Mouse (Mus musculus) intestine, embryonic 15.5 days (tissue): Measurements from ENCODE around the gene Ninj1. TPM values are rescaled to one million over a fixed set of nuclear protein-coding genes. Genes with fewer than 3 reads are reported as not detected.
A peak's percentile ranks its signal among the peaks of the same experiment; 100 is the strongest.

Experiments
- ATAC-seq: fragments of 200-750 bp; cut with Nextera tagmentation; 2 replicates; pipeline ENCODE4 v1.8.0; 2017; ENCODE audit warnings: moderate TSS enrichment, moderate library complexity
- H3K27ac ChIP-seq: fragments of 300-500 bp; sonication (generic); 2 replicates; pipeline ENCODE4 v1.5.1; 2015; ENCODE audit warnings: mild to moderate bottlenecking, inconsistent platforms
- H3K27me3 ChIP-seq: fragments of 300-500 bp; sonication (generic); replicated peaks from 2 replicates; pipeline ENCODE4 v1.6.1; 2015; ENCODE audit warnings: inconsistent platforms
- H3K36me3 ChIP-seq: fragments of 300-500 bp; sonication (generic); 2 replicates; pipeline ENCODE4 v1.6.1; 2015; ENCODE audit warnings: inconsistent platforms
- H3K4me1 ChIP-seq: fragments of 300-500 bp; sonication (generic); replicated peaks from 2 replicates; pipeline ENCODE4 v1.6.1; 2015; ENCODE audit warnings: inconsistent platforms
- H3K4me2 ChIP-seq: fragments of 300-500 bp; sonication (generic); replicated peaks from 2 replicates; pipeline ENCODE4 v1.6.1; 2015; ENCODE audit warnings: mild to moderate bottlenecking, inconsistent platforms
- H3K4me3 ChIP-seq: fragments of 300-500 bp; sonication (generic); replicated peaks from 2 replicates; pipeline ENCODE4 v1.5.1; 2015; ENCODE audit warnings: inconsistent platforms
- H3K9ac ChIP-seq: fragments of 300-500 bp; sonication (generic); 2 replicates; pipeline ENCODE4 v1.6.1; 2015; ENCODE audit warnings: inconsistent platforms
- H3K9me3 ChIP-seq: fragments of 300-500 bp; sonication (generic); 2 replicates; pipeline ENCODE4 v1.6.1; 2016; ENCODE audit warnings: inconsistent platforms
- WGBS: fragments of 180-500 bp; shearing (Covaris S2); methylation state at CpG from one replicate; pipeline ENCODE4 v1.1.7; 2015; 5-methylcytosine and 5-hydroxymethylcytosine counted together
- polyA plus RNA-seq: library from polyadenylated mRNA; unstranded; fragments of >200 nt; fragmentation: Nextera tagmentation; extraction: Ambion mirVana; gene quantifications from 2 replicates; pipeline ENCODE4 v1.2.1, GENCODE M21; 2015

The Ninj1 gene
- polyA plus RNA-seq, 1 experiment from 2014 or later: 54.8 TPM

GRCm38 (mm10) chr13:49190876-49191672 lies 3.8 kb downstream of the Ninj1 start:
- Histone ChIP-seq H3K36me3 (no peaks in the 10 kb centered on the region), H3K4me1 (peaks cover 46% of the 10 kb centered on the region), H3K4me3 (no peak overlapping the region), H3K27ac (peak overlapping the region; percentile 14), H3K27me3 (no peaks in the 10 kb centered on the region), H3K9ac (peak overlapping the region; percentile 12; the same call in 1 of the 2 replicates), H3K4me2 (no peak overlapping the region; the same call in 1 of the 2 replicates), H3K9me3 (no peaks in the 10 kb centered on the region)
- no peak for ATAC-seq
- WGBS: 54% methylated on average over 7 of the region's 7 CpGs

- Histone ChIP-seq H3K9me3 (no peaks in the 10 kb centered on the region), H3K4me1 (peaks cover 41% of the 10 kb centered on the region), H3K27ac (peak overlapping the region; percentile 14; the same call in 1 of the 2 replicates), H3K9ac (no peak overlapping the region; the same call in 1 of the 2 replicates), H3K27me3 (no peaks in the 10 kb centered on the region), H3K4me3 (no peak overlapping the region), H3K36me3 (no peaks in the 10 kb centered on the region), H3K4me2 (no peak overlapping the region; the same call in 1 of the 2 replicates)
- ATAC-seq: no peak
- 41% methylated on average over 5 of the region's 5 CpGs for WGBS
These were observed 4.4 kb downstream of the Ninj1 start for GRCm38 (mm10) chr13:49191673-49192035.

GRCm38 (mm10) chr13:49192156-49192855 lies 5.0 kb downstream of the Ninj1 start:
- Histone ChIP-seq H3K27ac (no peak overlapping the region), H3K4me3 (no peak overlapping the region), H3K4me2 (no peak overlapping the region), H3K9ac (no peak overlapping the region), H3K9me3 (no peaks in the 10 kb centered on the region), H3K4me1 (peaks cover 36% of the 10 kb centered on the region), H3K36me3 (no peaks in the 10 kb centered on the region), H3K27me3 (no peaks in the 10 kb centered on the region)
- no peak for ATAC-seq
- 73% methylated on average over 16 of the region's 16 CpGs for WGBS

- Histone ChIP-seq H3K4me3 (no peak overlapping the region), H3K27ac (no peak overlapping the region), H3K9me3 (no peaks in the 10 kb centered on the region), H3K9ac (no peak overlapping the region), H3K27me3 (no peaks in the 10 kb centered on the region), H3K36me3 (no peaks in the 10 kb centered on the region), H3K4me2 (no peak overlapping the region), H3K4me1 (peaks cover 27% of the 10 kb centered on the region)
- WGBS: 95% methylated on average over 17 of the region's 17 CpGs
- ATAC-seq: no peak
These were observed 6.4 kb downstream of the Ninj1 start for GRCm38 (mm10) chr13:49193650-49194049.

GRCm38 (mm10) chr13:49194811-49195210 lies 7.5 kb downstream of the Ninj1 start:
- Histone ChIP-seq H3K27ac (no peak overlapping the region), H3K4me3 (no peak overlapping the region), H3K36me3 (no peaks in the 10 kb centered on the region), H3K9me3 (no peaks in the 10 kb centered on the region), H3K4me1 (peaks cover 19% of the 10 kb centered on the region), H3K4me2 (no peak overlapping the region), H3K9ac (no peak overlapping the region), H3K27me3 (no peaks in the 10 kb centered on the region)
- 94% methylated on average over 13 of the region's 13 CpGs for WGBS
- ATAC-seq: no peak

GRCm38 (mm10) chr13:49195651-49196050 lies 8.4 kb downstream of the Ninj1 start:
- no peak overlapping the region for H3K9ac ChIP-seq
- no peaks in the 10 kb centered on the region for H3K27me3 ChIP-seq
- no peak for ATAC-seq
- H3K4me3 ChIP-seq: no peak overlapping the region
- no peak overlapping the region for H3K27ac ChIP-seq
- no peaks in the 10 kb centered on the region for H3K36me3 ChIP-seq
- no peak overlapping the region for H3K4me2 ChIP-seq
- H3K4me1 ChIP-seq: peaks cover 11% of the 10 kb centered on the region
- H3K9me3 ChIP-seq: no peaks in the 10 kb centered on the region
- WGBS: 88% methylated on average over 7 of the region's 7 CpGs

- H3K36me3 ChIP-seq: no peaks in the 10 kb centered on the region
- peaks cover 7% of the 10 kb centered on the region for H3K4me1 ChIP-seq
- no peak overlapping the region for H3K27ac ChIP-seq
- WGBS: 80% methylated on average over 5 of the region's 5 CpGs
- H3K9ac ChIP-seq: no peak overlapping the region
- no peak overlapping the region for H3K4me3 ChIP-seq
- no peak for ATAC-seq
- H3K4me2 ChIP-seq: no peak overlapping the region
- H3K9me3 ChIP-seq: no peaks in the 10 kb centered on the region
- H3K27me3 ChIP-seq: no peaks in the 10 kb centered on the region
These were observed 8.9 kb downstream of the Ninj1 start for GRCm38 (mm10) chr13:49196211-49196610.

- Histone ChIP-seq H3K27ac (no peak overlapping the region), H3K4me1 (peaks cover 1% of the 10 kb centered on the region; the same call in 1 of the 2 replicates), H3K36me3 (no peaks in the 10 kb centered on the region), H3K27me3 (no peaks in the 10 kb centered on the region), H3K4me2 (no peak overlapping the region), H3K9me3 (no peaks in the 10 kb centered on the region), H3K9ac (no peak overlapping the region), H3K4me3 (no peak overlapping the region)
- no peak for ATAC-seq
- 70% methylated on average over 6 of the region's 6 CpGs for WGBS
These were observed 9.5 kb downstream of the Ninj1 start for GRCm38 (mm10) chr13:49196766-49197165.

GRCm38 (mm10) chr13:49198734-49199133 lies 11.4 kb downstream of the Ninj1 start:
- 91% methylated on average over 9 of the region's 9 CpGs for WGBS
- Histone ChIP-seq H3K27me3 (no peaks in the 10 kb centered on the region), H3K4me3 (no peak overlapping the region), H3K9ac (no peak overlapping the region), H3K9me3 (no peaks in the 10 kb centered on the region), H3K36me3 (0 out of 2 replicates have a peak, but pooled peaks cover 3% of the 10 kb centered on the region), H3K4me1 (no peaks in the 10 kb centered on the region), H3K4me2 (no peak overlapping the region), H3K27ac (no peak overlapping the region)
- no peak for ATAC-seq

GRCm38 (mm10) chr13:49199891-49200290 lies 12.6 kb downstream of the Ninj1 start:
- no peaks in the 10 kb centered on the region for H3K4me1 ChIP-seq
- H3K9ac ChIP-seq: no peak overlapping the region
- no peak overlapping the region for H3K4me2 ChIP-seq
- H3K27ac ChIP-seq: no peak overlapping the region
- ATAC-seq: no peak
- 93% methylated on average over 7 of the region's 7 CpGs for WGBS
- H3K4me3 ChIP-seq: no peak overlapping the region
- H3K27me3 ChIP-seq: no peaks in the 10 kb centered on the region
- H3K9me3 ChIP-seq: no peaks in the 10 kb centered on the region
- H3K36me3 ChIP-seq: 0 out of 2 replicates have a peak, but pooled peaks cover 3% of the 10 kb centered on the region

GRCm38 (mm10) chr13:49200688-49201087 lies 13.4 kb downstream of the Ninj1 start:
- Histone ChIP-seq H3K4me2 (no peak overlapping the region), H3K36me3 (0 out of 2 replicates have a peak, but pooled peaks cover 3% of the 10 kb centered on the region), H3K27ac (no peak overlapping the region), H3K4me3 (no peak overlapping the region), H3K9ac (no peak overlapping the region), H3K27me3 (no peaks in the 10 kb centered on the region), H3K4me1 (0 out of 2 replicates have a peak, but pooled peaks cover 3% of the 10 kb centered on the region), H3K9me3 (no peaks in the 10 kb centered on the region)
- 88% methylated on average over 13 of the region's 13 CpGs for WGBS
- ATAC-seq: no peak

- H3K4me2 ChIP-seq: no peak overlapping the region
- no peak overlapping the region for H3K27ac ChIP-seq
- H3K27me3 ChIP-seq: no peaks in the 10 kb centered on the region
- 0 out of 2 replicates have a peak, but pooled peaks cover 10% of the 10 kb centered on the region for H3K36me3 ChIP-seq
- H3K4me3 ChIP-seq: no peak overlapping the region
- ATAC-seq: no peak
- WGBS: 89% methylated on average over 7 of the region's 7 CpGs
- 0 out of 2 replicates have a peak, but pooled peaks cover 6% of the 10 kb centered on the region for H3K4me1 ChIP-seq
- no peak overlapping the region for H3K9ac ChIP-seq
- no peaks in the 10 kb centered on the region for H3K9me3 ChIP-seq
These were observed 15.3 kb downstream of the Ninj1 start for GRCm38 (mm10) chr13:49202556-49202955.
